Mouse (Mus musculus): ENCODE measurements at regions not wholly inside any gene's neighbourhood (a gene's known extent, or its start where the extent isn't known, plus 50 kb on each side); places are given as distances from the start of the nearest gene placed in this dataset.

DNA sequence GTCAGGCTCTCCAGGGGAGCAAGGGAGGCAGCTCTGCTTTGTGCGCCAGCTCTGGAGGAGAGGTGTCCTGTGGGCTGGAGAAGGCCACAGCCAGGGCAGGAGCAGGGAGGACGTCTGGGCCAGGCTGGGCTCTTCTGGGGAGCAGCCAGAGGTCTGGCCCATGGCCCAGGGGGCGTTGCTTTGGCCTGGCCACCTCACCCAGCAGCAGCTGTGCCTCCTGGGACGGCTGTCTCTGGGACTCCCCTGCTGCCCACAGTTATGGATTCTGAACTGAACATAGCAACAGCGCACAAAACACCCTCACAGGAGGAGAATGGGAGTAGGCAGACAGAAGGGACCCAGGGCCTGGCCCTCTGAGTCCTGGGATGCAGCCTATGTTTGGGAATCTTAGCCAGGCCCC is 84.1 kb downstream of the Tmem30b start:
- no peak for TF ChIP-seq CTCF (IDR thresholded peaks at IDR 0.05)
- no peak for TF ChIP-seq EP300 (IDR thresholded peaks at IDR 0.05)
